Mouse (Mus musculus): ENCODE results near the gene Nup133. TPM values are rescaled to one million over a fixed set of nuclear protein-coding genes. Genes with fewer than 3 reads are reported as not detected.
"Not testable (repeated sequence)": the region's sequence is repeated elsewhere in the genome, so short reads cannot be mapped to it uniquely, and the experiment has no call there.

The Nup133 gene
- total and polyA plus RNA-seq, 2 experiments: 3.1 to 5.4 TPM

GRCm38 (mm10) chr8:123978926-123979325 is 29.9 kb upstream of the Nup133 start:
- WGBS: 67% methylated on average over 8 of the region's 8 CpGs
- Histone ChIP-seq H3K27me3 (ENCODE audit: control insufficient read depth, insufficient read depth, low read length) (no peaks in the 10 kb centered on the region), H3K27ac (replicated peaks; ENCODE audit: insufficient read depth, low read depth, low read length) (peak overlapping the region; percentile 11; the same call in 1 of the 2 replicates), H3K79me2 (ENCODE audit: control insufficient read depth, insufficient read depth, low read length) (peaks cover 29% of the 10 kb centered on the region; the same call in 1 of the 2 replicates), H3K4me3 (ENCODE audit: insufficient read depth, low read depth, low read length) (no peak overlapping the region), H3K9ac (ENCODE audit: low read depth, low read length) (no peak overlapping the region), H3K36me3 (ENCODE audit: control insufficient read depth, insufficient read depth, low read length) (no peaks in the 10 kb centered on the region), H3K4me1 (ENCODE audit: control insufficient read depth, insufficient read depth, low read length) (peaks cover 22% of the 10 kb centered on the region; the same call in 1 of the 2 replicates)
- TF ChIP-seq CTCF (IDR thresholded peaks at IDR 0.05; ENCODE audit: low read depth, low read length) (no peak), POLR2A (IDR thresholded peaks at IDR 0.05; ENCODE audit: extremely low read depth, insufficient read depth, low read length) (no peak)
- no peak for DNase-seq (ENCODE audit: extremely low read depth, low read depth, low spot score)

GRCm38 (mm10) chr8:123978166-123978838 is 29.2 kb upstream of the Nup133 start:
- Histone ChIP-seq H3K9ac (ENCODE audit: low read depth, low read length) (no peak overlapping the region), H3K36me3 (ENCODE audit: control insufficient read depth, insufficient read depth, low read length) (no peaks in the 10 kb centered on the region), H3K27ac (replicated peaks; ENCODE audit: insufficient read depth, low read depth, low read length) (peak overlapping the region; percentile 37), H3K79me2 (ENCODE audit: control insufficient read depth, insufficient read depth, low read length) (peaks cover 29% of the 10 kb centered on the region; the same call in 1 of the 2 replicates), H3K4me3 (ENCODE audit: insufficient read depth, low read depth, low read length) (no peak overlapping the region), H3K4me1 (ENCODE audit: control insufficient read depth, insufficient read depth, low read length) (peaks cover 23% of the 10 kb centered on the region; the same call in 1 of the 2 replicates), H3K27me3 (ENCODE audit: control insufficient read depth, insufficient read depth, low read length) (no peaks in the 10 kb centered on the region)
- peak; percentile 65 for DNase-seq (ENCODE audit: extremely low read depth, low read depth, low spot score)
- WGBS: 51% methylated on average over 14 of the region's 14 CpGs
- TF ChIP-seq POLR2A (IDR thresholded peaks at IDR 0.05; ENCODE audit: extremely low read depth, insufficient read depth, low read length): no peak
- TF ChIP-seq CTCF (IDR thresholded peaks at IDR 0.05; ENCODE audit: low read depth, low read length): no peak

DNA sequence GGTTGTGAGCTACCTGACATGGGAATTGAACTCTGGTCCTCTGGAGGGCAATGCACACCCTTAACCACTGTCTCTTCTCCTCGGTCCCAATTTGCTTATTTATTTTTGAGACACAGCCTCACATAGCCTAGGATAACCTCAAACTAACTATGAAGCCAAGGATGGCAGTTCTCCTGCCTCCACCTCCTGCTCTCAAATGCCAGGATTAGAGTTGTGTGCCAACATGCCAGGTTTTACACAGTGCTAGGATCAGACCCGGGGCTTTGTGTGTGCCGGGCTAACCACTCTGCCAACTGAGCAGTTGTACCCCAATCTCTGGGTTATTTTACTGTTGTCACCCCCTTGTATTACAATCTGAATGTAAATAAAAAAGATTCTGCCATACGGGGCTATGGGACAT is 28.4 kb upstream of the Nup133 start:
- Histone ChIP-seq H3K4me3 (ENCODE audit: insufficient read depth, low read depth, low read length) (no peak overlapping the region), H3K9ac (ENCODE audit: low read depth, low read length) (no peak overlapping the region), H3K27me3 (ENCODE audit: control insufficient read depth, insufficient read depth, low read length) (no peaks in the 10 kb centered on the region), H3K4me1 (ENCODE audit: control insufficient read depth, insufficient read depth, low read length) (peaks cover 24% of the 10 kb centered on the region; the same call in 1 of the 2 replicates), H3K79me2 (ENCODE audit: control insufficient read depth, insufficient read depth, low read length) (peaks cover 30% of the 10 kb centered on the region; the same call in 1 of the 2 replicates), H3K27ac (replicated peaks; ENCODE audit: insufficient read depth, low read depth, low read length) (no peak overlapping the region; the same call in 1 of the 2 replicates), H3K36me3 (ENCODE audit: control insufficient read depth, insufficient read depth, low read length) (no peaks in the 10 kb centered on the region)
- 45% methylated on average over 4 of the region's 4 CpGs for WGBS
- TF ChIP-seq POLR2A (IDR thresholded peaks at IDR 0.05; ENCODE audit: extremely low read depth, insufficient read depth, low read length) (no peak), CTCF (IDR thresholded peaks at IDR 0.05; ENCODE audit: low read depth, low read length) (no peak)
- DNase-seq (ENCODE audit: extremely low read depth, low read depth, low spot score): peak; percentile 54

GRCm38 (mm10) chr8:123973495-123973894 is 24.4 kb upstream of the Nup133 start:
- Histone ChIP-seq H3K4me3 (ENCODE audit: insufficient read depth, low read depth, low read length) (no peak overlapping the region), H3K36me3 (ENCODE audit: control insufficient read depth, insufficient read depth, low read length) (peaks cover 4% of the 10 kb centered on the region; the same call in 1 of the 2 replicates), H3K4me1 (ENCODE audit: control insufficient read depth, insufficient read depth, low read length) (peaks cover 12% of the 10 kb centered on the region; the same call in 1 of the 2 replicates), H3K9ac (ENCODE audit: low read depth, low read length) (peak overlapping the region; percentile 28), H3K27ac (replicated peaks; ENCODE audit: insufficient read depth, low read depth, low read length) (peak overlapping the region; percentile 89), H3K79me2 (ENCODE audit: control insufficient read depth, insufficient read depth, low read length) (peaks cover 22% of the 10 kb centered on the region; the same call in 1 of the 2 replicates), H3K27me3 (ENCODE audit: control insufficient read depth, insufficient read depth, low read length) (no peaks in the 10 kb centered on the region)
- WGBS: 38% methylated on average over 1 of the region's 1 CpGs
- TF ChIP-seq POLR2A (IDR thresholded peaks at IDR 0.05; ENCODE audit: extremely low read depth, insufficient read depth, low read length) (no peak), CTCF (IDR thresholded peaks at IDR 0.05; ENCODE audit: low read depth, low read length) (no peak)
- DNase-seq (ENCODE audit: extremely low read depth, low read depth, low spot score): peak; percentile 99

DNA sequence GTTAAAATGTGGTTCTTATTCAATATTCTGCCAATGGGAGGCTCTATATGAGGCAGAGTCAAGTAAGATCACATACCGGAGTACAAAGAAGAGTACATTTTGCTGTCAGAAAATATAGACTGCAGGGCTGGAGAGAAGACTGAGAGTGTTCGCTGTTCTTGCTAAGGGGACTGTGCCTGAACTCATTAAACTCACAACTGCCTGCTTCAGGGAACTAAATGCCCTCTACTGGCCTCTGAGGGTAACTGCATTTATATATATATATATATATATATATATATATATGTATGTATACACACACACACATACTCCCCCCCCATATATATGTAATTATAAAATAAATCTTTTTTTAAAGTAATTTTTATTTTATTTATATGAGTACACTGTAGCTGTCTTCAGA is 17.8 kb upstream of the Nup133 start:
- 80% methylated on average over 2 of the region's 2 CpGs for WGBS
- Histone ChIP-seq H3K4me1 (ENCODE audit: control insufficient read depth, insufficient read depth, low read length) (no peaks in the 10 kb centered on the region), H3K9ac (ENCODE audit: low read depth, low read length) (no peak overlapping the region), H3K36me3 (ENCODE audit: control insufficient read depth, insufficient read depth, low read length) (peaks cover 28% of the 10 kb centered on the region; the same call in 1 of the 2 replicates), H3K27me3 (ENCODE audit: control insufficient read depth, insufficient read depth, low read length) (no peaks in the 10 kb centered on the region), H3K79me2 (ENCODE audit: control insufficient read depth, insufficient read depth, low read length) (peaks cover 9% of the 10 kb centered on the region; the same call in 1 of the 2 replicates), H3K27ac (replicated peaks; ENCODE audit: insufficient read depth, low read depth, low read length) (no peak overlapping the region), H3K4me3 (ENCODE audit: insufficient read depth, low read depth, low read length) (no peak overlapping the region)
- no peak for DNase-seq (ENCODE audit: extremely low read depth, low read depth, low spot score)
- TF ChIP-seq POLR2A (IDR thresholded peaks at IDR 0.05; ENCODE audit: extremely low read depth, insufficient read depth, low read length) (no peak), CTCF (IDR thresholded peaks at IDR 0.05; ENCODE audit: low read depth, low read length) (no peak)

DNA sequence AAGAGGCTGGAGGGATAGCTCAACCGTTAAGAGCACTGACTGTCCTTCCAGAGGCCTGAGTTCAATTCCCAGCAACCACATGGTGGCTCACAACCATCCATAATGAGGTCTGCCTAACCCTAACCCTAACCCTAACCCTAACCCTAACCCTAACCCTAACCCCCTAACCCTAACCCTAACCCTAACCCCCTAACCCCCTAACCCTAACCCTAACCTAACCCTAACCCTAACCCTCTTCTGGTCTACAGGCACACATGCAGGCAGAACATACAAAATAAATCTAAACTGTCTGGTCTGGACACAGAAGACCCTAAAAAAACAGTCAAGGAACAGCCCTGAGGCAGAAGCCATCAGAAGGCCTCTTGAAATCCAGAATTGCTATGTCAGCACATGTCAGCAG is 12.3 kb upstream of the Nup133 start:
- H3K9ac ChIP-seq (ENCODE audit: low read depth, low read length): no peak overlapping the region
- DNase-seq (ENCODE audit: extremely low read depth, low read depth, low spot score): no peak
- peaks cover 19% of the 10 kb centered on the region; the same call in 1 of the 2 replicates for H3K36me3 ChIP-seq (ENCODE audit: control insufficient read depth, insufficient read depth, low read length)
- no peak overlapping the region for H3K27ac ChIP-seq (replicated peaks; ENCODE audit: insufficient read depth, low read depth, low read length)
- no peaks in the 10 kb centered on the region for H3K27me3 ChIP-seq (ENCODE audit: control insufficient read depth, insufficient read depth, low read length)
- H3K4me1 ChIP-seq (ENCODE audit: control insufficient read depth, insufficient read depth, low read length): peaks cover 4% of the 10 kb centered on the region
- no peak for TF ChIP-seq CTCF (IDR thresholded peaks at IDR 0.05; ENCODE audit: low read depth, low read length)
- no peak for TF ChIP-seq POLR2A (IDR thresholded peaks at IDR 0.05; ENCODE audit: extremely low read depth, insufficient read depth, low read length)
- H3K4me3 ChIP-seq (ENCODE audit: insufficient read depth, low read depth, low read length): no peak overlapping the region
- 79% methylated on average over 1 of the region's 1 CpGs for WGBS
- H3K79me2 ChIP-seq (ENCODE audit: control insufficient read depth, insufficient read depth, low read length): no peaks in the 10 kb centered on the region

DNA sequence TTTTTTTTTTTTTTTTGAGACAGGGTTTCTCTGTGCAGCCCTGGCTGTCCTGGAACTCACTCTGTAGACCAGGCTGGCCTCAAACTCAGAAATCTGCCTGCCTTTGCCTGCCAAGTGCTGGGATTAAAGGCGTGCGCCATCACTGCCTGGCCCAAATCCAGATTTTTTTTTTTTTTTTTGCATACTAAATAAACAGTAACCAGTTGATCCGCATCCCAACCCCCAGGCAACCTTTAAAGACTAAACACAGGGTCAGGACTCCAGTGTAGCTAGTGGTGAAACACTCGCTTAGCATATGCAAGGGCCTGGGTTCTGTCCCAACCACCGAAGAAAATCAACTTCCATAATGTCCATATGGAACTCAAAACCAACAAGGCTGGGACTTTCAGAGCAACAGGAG is 11.5 kb upstream of the Nup133 start:
- not testable (repeated sequence) for H3K9ac ChIP-seq (ENCODE audit: low read depth, low read length); H3K27ac ChIP-seq (replicated peaks; ENCODE audit: insufficient read depth, low read depth, low read length); H3K4me1 ChIP-seq (ENCODE audit: control insufficient read depth, insufficient read depth, low read length); H3K4me3 ChIP-seq (ENCODE audit: insufficient read depth, low read depth, low read length); H3K79me2 ChIP-seq (ENCODE audit: control insufficient read depth, insufficient read depth, low read length); H3K27me3 ChIP-seq (ENCODE audit: control insufficient read depth, insufficient read depth, low read length)
- peaks cover 19% of the 10 kb centered on the region; the same call in 1 of the 2 replicates for H3K36me3 ChIP-seq (ENCODE audit: control insufficient read depth, insufficient read depth, low read length)
- DNase-seq (ENCODE audit: extremely low read depth, low read depth, low spot score): peak; percentile 83
- 22% methylated on average over 5 of the region's 5 CpGs for WGBS

All from liver, adult 2 months (tissue).